Mouse (Mus musculus): ENCODE results near the gene Mvb12a. TPM values are rescaled to one million over a fixed set of nuclear protein-coding genes. Genes with fewer than 3 reads are reported as not detected.

Gene Mvb12a
- total RNA-seq, 2 experiments from 2014 or later = 37.8 to 43.0 TPM

DNA sequence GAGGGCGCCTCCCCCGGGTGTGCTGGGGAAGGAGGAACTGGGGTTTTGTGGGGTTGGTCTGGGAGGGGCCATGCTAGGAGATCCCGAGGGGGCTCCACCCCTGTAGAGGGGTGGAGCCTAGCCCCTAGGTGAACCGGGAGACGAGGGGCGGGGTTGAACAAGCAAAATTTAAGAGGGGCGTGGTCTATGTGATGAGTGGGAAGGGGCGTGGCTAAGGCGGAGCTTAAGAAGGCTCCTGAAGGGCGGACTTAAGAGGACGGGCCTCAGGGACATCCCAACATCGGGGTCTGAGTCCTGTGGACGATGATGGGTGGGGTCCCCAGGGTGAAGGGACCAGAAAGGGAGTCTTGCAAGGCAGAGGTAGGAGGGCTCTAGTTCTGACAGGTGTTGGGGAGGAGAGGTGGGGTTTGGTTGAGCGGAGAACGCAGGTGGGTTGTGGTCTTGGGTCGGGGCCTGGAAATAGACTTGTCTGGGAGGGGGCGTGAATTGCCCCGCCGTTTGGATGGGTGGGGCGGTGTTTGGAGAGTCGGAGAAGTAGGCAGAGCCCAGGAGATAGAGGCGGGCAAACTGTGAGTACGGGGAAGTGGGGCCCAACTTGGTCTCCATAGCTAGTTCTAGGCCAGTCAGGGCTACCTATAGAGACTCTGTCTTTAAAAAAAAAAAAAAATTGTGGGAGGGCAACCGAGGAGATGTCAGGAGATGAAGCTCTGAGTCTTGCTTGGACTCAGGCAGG lies 16.4 kb downstream of the Mvb12a start:
- no peak for DNase-seq (ENCODE audit: low spot score in 2 of 2)
- intact Hi-C loops (cut with DNase I) = no loop called here

GRCm38 (mm10) chr8:71560071-71560470 lies 17.3 kb downstream of the Mvb12a start:
- intact Hi-C loops (cut with DNase I) = loop anchor here (2.0 kb wide), 1 partner anchor 101 kb away; no protein-coding TSS in a partner anchor
- no peak for DNase-seq (ENCODE audit: low spot score in 2 of 2)

- intact Hi-C loops (cut with DNase I) = loop anchor here (2.0 kb wide), 1 partner anchor 100 kb away; no protein-coding TSS in a partner anchor
- DNase-seq (ENCODE audit: low spot score in 2 of 2) = no peak
Measured at GRCm38 (mm10) chr8:71560765-71561164, 18.0 kb downstream of the Mvb12a start.

DNA sequence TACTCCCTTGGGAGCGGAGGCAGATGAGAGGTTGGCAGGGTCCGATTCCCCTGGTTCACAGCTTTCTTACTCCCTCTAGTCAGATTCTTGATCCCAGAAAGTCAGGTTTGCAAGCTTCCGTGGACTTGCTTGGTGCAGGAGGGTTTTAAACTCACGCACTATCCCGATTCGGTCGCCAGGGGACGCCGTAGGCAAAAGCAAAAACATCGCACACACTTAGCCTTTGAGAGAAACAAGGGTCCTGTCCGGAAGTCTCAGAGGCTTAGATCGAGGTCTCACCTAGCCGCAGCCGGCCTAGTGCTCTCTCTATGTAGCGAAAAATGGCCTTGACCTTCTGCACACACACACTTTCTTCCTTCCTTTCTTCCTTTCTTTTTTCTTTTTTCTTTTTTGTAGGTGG lies 18.7 kb downstream of the Mvb12a start:
- DNase-seq (ENCODE audit: low spot score in 2 of 2) = peak; percentile 43 to 47
- intact Hi-C loops (cut with DNase I) = loop anchor here (2.0 kb wide), 1 partner anchor 99 kb away; no protein-coding TSS in a partner anchor

GRCm38 (mm10) chr8:71562751-71563150 lies 20.0 kb downstream of the Mvb12a start:
- DNase-seq (ENCODE audit: low spot score in 2 of 2) = peak; percentile 65 to 67
- intact Hi-C loops (cut with DNase I) = loop anchor here (2.0 kb wide), 1 partner anchor 34 kb away; the partner anchor contains the start of gene Fam129c

- no peak for DNase-seq (ENCODE audit: low spot score in 2 of 2)
- intact Hi-C loops (cut with DNase I) = loop anchor here (2.0 kb wide), 1 partner anchor 33 kb away; the partner anchor contains the start of gene Fam129c
Measured at GRCm38 (mm10) chr8:71563992-71564391, 21.3 kb downstream of the Mvb12a start.

- intact Hi-C loops (cut with DNase I) = no loop called here
- no peak for DNase-seq (ENCODE audit: low spot score in 2 of 2)
Measured at GRCm38 (mm10) chr8:71566501-71566900, 23.8 kb downstream of the Mvb12a start, which contains the start of gene Nxnl1. TSS of gene Nxnl1 (minus strand) at chr8:71566601.

- DNase-seq (ENCODE audit: low spot score in 2 of 2) = no peak
- intact Hi-C loops (cut with DNase I) = no loop called here
Measured at GRCm38 (mm10) chr8:71567587-71567986, 24.9 kb downstream of the Mvb12a start.

DNA sequence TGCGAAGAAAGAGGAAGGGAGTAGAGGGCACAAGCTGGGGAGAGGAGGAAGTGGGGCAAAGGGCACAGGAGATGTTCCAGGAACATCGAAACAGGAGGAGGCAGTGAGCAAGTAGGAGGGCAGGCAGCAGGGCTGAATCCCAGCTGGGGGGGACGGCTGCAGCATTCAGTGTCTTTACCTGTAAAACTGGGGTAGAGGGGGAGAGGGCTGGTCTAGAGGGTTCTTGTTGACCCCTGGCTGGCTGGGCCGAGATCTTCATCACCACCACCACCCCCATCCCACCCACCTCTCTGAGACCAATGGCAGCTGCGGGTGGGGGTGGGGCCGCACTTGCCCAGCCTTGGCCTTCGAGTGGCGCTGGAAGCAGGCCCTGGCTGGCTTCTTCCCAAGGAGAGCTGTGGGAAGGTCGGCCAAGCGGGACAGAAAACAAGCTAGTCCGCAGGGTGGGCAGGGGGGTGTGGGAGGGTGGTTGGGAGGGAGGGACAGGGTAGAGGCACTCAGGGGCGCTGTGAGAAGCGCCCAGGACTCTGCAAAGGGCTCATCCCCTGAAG lies 25.7 kb downstream of the Mvb12a start, which contains the start of gene Slc27a1:
Gene Slc27a1, plus strand, starts transcription at position 496 of the 551 bp plus-strand sequence.
- intact Hi-C loops (cut with DNase I) = loop anchor here (2.0 kb wide), 1 partner anchor 24 kb away; the partner anchor contains the start of gene Pgls
- peak; percentile 50 to 52 for DNase-seq (ENCODE audit: low spot score in 2 of 2)

DNA sequence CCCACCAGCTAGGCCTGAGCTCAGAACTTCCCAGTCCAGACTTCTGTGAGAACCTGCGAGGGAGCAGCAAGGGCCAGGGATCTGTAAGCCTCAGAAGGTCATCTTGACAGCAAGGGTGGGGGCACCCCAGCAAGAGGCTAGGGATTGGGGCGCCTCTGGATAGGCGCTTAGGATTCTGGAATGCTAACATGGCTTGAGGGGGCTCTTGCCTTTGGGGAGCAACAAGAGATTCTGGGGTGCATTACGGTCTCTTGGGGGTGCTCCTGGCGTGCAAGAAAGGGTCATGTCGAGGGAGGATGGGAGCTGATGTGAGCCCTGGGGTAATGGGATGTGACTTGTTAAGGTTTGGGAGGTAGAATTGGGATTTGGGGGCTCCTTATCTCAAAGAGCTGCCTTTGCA lies 26.2 kb downstream of the Mvb12a start:
- intact Hi-C loops (cut with DNase I) = loop anchor here (2.0 kb wide), 1 partner anchor 24 kb away; the partner anchor contains the start of gene Pgls
- DNase-seq (ENCODE audit: low spot score in 2 of 2) = no peak

GRCm38 (mm10) chr8:71569366-71570290 lies 26.9 kb downstream of the Mvb12a start:
- peak; percentile 91 to 93 for DNase-seq (ENCODE audit: low spot score in 2 of 2)
- intact Hi-C loops (cut with DNase I) = loop anchor here (2.0 kb wide), 1 partner anchor 23 kb away; the partner anchor contains the start of gene Pgls

DNA sequence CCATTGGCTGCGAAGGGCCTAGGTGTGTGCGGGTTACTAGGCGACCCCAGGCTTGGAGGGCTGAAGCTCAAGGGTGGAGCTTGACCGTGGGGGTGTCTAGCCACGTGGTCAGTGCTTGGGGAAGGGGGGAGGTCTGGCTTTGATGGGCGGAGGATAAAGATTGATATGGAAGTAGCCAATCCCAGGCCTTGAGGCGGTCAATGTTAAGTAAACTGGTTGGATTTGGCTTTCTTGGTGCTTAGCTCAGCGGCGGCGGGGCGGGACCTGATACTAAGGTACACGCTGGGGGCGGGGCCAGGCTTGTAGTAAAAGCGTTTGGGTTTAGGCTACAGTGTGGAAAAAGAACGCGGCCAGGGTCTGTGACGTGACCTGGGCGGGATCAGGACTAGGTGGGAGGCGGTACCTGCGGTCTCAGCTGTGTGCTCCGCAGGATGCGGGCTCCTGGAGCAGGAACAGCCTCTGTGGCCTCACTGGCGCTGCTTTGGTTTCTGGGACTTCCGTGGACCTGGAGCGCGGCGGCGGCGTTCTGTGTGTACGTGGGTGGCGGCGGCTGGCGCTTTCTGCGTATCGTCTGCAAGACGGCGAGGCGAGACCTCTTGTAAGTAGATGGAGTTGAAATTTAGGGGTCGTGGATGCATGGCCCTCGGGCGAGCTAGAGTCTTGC lies 27.7 kb downstream of the Mvb12a start:
- intact Hi-C loops (cut with DNase I) = no loop called here
- DNase-seq (ENCODE audit: low spot score in 2 of 2) = peak; percentile 94 to 96

DNA sequence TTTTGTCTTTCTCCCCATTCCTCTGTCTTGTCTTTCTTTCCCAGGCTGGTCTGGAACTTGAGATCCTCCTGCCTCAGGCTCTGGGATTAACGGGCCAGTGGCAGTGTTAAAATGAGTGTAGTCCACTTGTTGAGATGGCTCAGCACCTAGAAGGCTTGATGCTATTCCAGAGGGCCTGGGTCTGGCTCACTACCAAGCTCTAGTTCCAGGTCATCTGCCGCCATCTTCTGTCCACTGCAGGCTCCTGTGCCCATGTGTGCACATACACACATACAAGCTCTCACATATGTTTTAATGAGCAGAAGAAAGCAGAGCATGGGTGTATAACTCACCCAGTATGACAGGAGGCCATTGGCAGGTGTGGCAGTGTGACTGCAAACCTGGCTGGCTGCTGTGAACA lies 29.4 kb downstream of the Mvb12a start:
- intact Hi-C loops (cut with DNase I) = no loop called here
- DNase-seq (ENCODE audit: low spot score in 2 of 2) = no peak

DNA sequence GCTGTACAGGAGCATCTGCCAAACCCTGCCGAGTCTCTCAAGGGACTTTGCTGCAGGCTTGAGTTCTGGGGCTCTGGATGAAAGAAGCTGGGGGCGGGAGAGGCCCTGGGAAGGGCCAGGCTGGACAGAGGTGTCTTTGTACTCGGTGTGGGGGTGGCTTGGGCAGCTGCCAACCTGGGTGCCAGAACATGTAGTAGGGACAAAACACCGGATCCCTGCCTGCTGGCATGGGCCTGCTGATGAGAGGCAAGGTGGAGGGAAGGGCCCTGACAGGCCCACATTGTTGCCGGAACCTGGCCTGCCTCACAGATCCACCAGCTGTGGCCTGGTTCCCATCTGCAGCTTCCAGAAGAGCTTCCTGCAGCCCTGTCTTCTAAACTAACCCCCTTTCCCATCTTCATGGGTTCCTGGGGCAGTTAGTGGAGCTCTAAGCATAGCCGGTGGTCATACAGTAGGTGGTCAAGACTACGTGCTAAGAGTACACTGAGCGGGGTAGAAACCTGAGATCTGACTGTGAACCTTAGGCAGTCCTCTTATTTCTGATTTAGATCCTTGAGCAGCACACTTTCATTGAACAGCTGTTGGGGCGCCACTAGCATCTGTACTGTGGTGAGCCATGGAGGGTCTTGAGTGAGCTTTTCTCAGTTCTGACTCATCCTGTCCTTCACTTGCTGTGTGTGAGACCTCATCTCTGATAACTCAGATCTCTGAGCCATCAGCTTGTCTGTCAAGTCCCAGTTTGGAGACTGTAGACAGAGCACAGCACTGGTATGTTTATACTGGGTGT lies 30.3 kb downstream of the Mvb12a start:
- intact Hi-C loops (cut with DNase I) = no loop called here
- DNase-seq (ENCODE audit: low spot score in 2 of 2) = peak; percentile 68 to 75

DNA sequence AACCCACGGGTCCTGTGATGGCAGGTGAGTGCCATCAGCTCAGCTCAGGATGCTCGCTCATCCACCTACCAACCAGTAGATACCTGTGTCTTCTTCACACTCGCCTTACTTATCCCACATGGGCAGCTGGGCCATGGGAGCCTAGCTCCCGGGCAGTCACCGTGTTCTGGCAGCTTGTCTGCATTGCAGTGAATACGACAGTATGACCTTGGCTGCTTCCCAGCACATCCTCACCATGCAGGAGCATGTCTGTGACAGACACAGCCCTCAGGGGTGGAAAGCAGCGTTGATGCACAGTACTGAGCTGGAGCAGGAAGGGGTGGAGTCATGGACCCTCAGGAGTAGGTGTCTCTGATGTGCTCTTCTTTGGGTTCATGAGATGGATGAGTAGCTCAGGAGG lies 31.7 kb downstream of the Mvb12a start:
- no peak for DNase-seq (ENCODE audit: low spot score in 2 of 2)
- intact Hi-C loops (cut with DNase I) = no loop called here

DNA sequence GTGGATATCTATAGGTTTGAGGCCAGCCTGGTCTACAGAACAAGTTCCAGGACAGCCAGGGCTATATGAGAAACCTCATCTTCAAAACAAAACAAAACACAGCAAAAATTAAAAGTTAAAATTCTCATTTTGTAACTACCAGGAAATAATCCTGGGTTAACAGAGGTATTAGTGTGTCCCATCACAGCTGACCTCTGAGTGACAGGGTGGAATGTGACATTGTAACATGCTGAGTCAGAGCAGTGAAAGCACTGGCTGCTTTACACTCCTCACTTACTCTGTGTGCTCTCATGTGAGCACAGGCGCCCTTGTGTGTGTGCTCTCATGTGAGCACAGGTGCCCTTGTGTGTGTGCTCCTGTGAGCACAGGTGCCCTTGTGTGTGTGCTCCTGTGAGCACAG lies 32.3 kb downstream of the Mvb12a start:
- DNase-seq (ENCODE audit: low spot score in 2 of 2) = no peak
- intact Hi-C loops (cut with DNase I) = no loop called here

- intact Hi-C loops (cut with DNase I) = no loop called here
Measured at GRCm38 (mm10) chr8:71577856-71578387, 35.2 kb downstream of the Mvb12a start.

GRCm38 (mm10) chr8:71579009-71579408 lies 36.3 kb downstream of the Mvb12a start:
- intact Hi-C loops (cut with DNase I) = no loop called here
- DNase-seq (ENCODE audit: low spot score in 2 of 2) = no peak

More at GRCm38 (mm10) chr8:71577856-71578387, 35.2 kb downstream of the Mvb12a start:
- DNase-seq (ENCODE audit: low spot score in 2 of 2) = no peak

Measured in left cerebral cortex, postnatal 36 days (tissue).